Mouse (Mus musculus) myocyte (in vitro differentiated cells): ENCODE measurements around the gene Gabra5. TPM values are rescaled to one million over a fixed set of nuclear protein-coding genes. Genes with fewer than 3 reads are reported as not detected.

ENCODE experiments used
- H3K27me3 ChIP-seq: one replicate; pipeline ENCODE4 v1.6.1; 2011; ENCODE audit not compliant: control insufficient read depth, insufficient read depth, insufficient read length
- H3K36me3 ChIP-seq: one replicate; pipeline ENCODE4 v1.6.1; 2011; ENCODE audit not compliant: control insufficient read depth, insufficient read depth
- H3K4me2 ChIP-seq: one replicate; pipeline ENCODE4 v1.6.1; 2011; ENCODE audit warnings: low read depth, control low read depth
- H3K4me3 ChIP-seq: one replicate; pipeline ENCODE4 v1.5.1; 2011; ENCODE audit warnings: mild to moderate bottlenecking, control low read depth, moderate library complexity
- H3K79me2 ChIP-seq: one replicate; pipeline ENCODE4 v1.6.1; 2011; ENCODE audit not compliant: control insufficient read depth, insufficient read depth
- H3ac ChIP-seq: one replicate; pipeline ENCODE4 v1.6.1; 2011; ENCODE audit not compliant: control insufficient read depth, insufficient read length
- CEBPB ChIP-seq: IDR thresholded peaks from 2 replicates; pipeline ENCODE4 v1.6.1; 2011; ENCODE audit warnings: mild to moderate bottlenecking, moderate library complexity; ENCODE audit not compliant: poor library complexity, insufficient read depth, severe bottlenecking
- E2F4 ChIP-seq: IDR thresholded peaks from one replicate; pipeline ENCODE4 v1.6.1; 2011; ENCODE audit warnings: mild to moderate bottlenecking, control low read depth, moderate library complexity; ENCODE audit not compliant: insufficient read depth
- MAX ChIP-seq: IDR thresholded peaks from one replicate; pipeline ENCODE4 v1.6.1; 2011; ENCODE audit warnings: low read depth, mild to moderate bottlenecking, control low read depth
- MYOD1 ChIP-seq, 3 experiments: IDR thresholded peaks; one replicate each; pipeline ENCODE4 v1.6.1; 2011; ENCODE audit warnings: control low read depth in 2 of 3, low read depth in 2 of 3, mild to moderate bottlenecking in 2 of 3, moderate library complexity in 1 of 3; ENCODE audit not compliant: insufficient read length in 2 of 3, control insufficient read depth in 1 of 3
- MYOG ChIP-seq, 3 experiments: IDR thresholded peaks; one replicate each; pipeline ENCODE4 v1.6.1; 2011; ENCODE audit warnings: control low read depth in 2 of 3, low read depth in 2 of 3, mild to moderate bottlenecking in 2 of 3; ENCODE audit not compliant: insufficient read length in 2 of 3, control insufficient read depth in 1 of 3, insufficient read depth in 1 of 3
- POLR2A ChIP-seq: IDR thresholded peaks from one replicate; pipeline ENCODE4 v1.6.1; 2011; ENCODE audit warnings: low read depth, mild to moderate bottlenecking, control low read depth, moderate library complexity; ENCODE audit not compliant: insufficient read length
- POLR2AphosphoS2 ChIP-seq: IDR thresholded peaks from one replicate; pipeline ENCODE4 v1.6.1; 2011; ENCODE audit warnings: low read depth, control low read depth; ENCODE audit not compliant: insufficient read length
- REST ChIP-seq: IDR thresholded peaks from one replicate; pipeline ENCODE4 v1.6.1; 2011; ENCODE audit warnings: mild to moderate bottlenecking, control low read depth, moderate library complexity; ENCODE audit not compliant: insufficient read depth, insufficient read length
- SRF ChIP-seq: IDR thresholded peaks from one replicate; pipeline ENCODE4 v1.6.1; 2011; ENCODE audit warnings: low read depth; ENCODE audit not compliant: control insufficient read depth, insufficient read length
- TCF12 ChIP-seq: IDR thresholded peaks from one replicate; pipeline ENCODE4 v1.6.1; 2011; ENCODE audit warnings: mild to moderate bottlenecking, control low read depth; ENCODE audit not compliant: poor library complexity, insufficient read depth, severe bottlenecking
- TCF3 ChIP-seq: IDR thresholded peaks from one replicate; pipeline ENCODE4 v1.6.1; 2011; ENCODE audit warnings: low read depth, control low read depth; ENCODE audit not compliant: insufficient read length
- USF1 ChIP-seq: IDR thresholded peaks from one replicate; pipeline ENCODE4 v1.6.1; 2011; ENCODE audit warnings: low read depth, mild to moderate bottlenecking, control low read depth, moderate library complexity
- polyA plus RNA-seq: library from polyadenylated mRNA; unstranded; fragments of >200 nt; fragmentation: generic; extraction: Trizol; gene quantifications from one replicate; pipeline ENCODE4 v1.2.1, GENCODE M21; 2012; ENCODE audit warnings: missing spikeins

Gene Gabra5
- polyA plus RNA-seq, 1 experiment, result not detected

DNA sequence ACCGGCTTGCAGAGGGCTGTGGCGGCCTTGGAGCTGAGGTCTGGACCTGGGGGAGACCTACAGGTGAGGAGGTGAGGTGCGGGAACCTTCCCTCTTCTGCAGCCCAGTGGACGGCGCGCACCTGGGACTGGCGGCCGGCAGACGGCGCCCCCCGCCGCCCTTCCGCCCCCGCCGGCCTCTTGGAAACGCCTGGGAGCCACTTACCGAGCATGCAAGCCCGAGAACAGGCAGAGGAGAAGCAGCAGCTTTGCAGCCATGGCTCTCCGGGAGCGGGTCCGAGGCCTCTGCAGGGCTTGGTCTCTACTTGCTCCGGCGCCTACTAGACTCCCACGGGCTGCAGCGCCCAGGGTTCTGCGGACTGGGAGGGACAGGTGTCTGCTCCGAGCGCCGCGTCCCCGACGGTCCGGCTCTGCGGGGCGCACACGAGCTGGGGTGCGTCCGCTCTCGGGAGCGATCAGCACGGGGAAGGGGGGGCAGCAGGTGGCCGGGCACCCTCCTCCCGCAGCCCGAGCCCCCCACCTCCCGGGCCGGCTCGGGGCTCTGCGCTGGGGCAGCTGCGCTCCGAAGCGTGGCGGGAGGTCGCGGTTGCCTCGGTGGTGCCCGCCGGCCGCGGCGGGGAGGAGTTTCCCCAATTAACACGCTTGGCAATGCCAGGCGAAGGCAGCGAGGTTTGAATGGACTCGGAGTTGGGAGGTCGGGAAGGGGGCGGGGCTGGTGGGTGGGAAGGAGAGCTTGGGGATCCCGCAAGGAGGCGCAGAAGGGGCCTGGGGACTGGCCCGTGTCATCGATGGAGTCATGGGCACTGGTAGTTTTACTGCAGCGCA is 123.1 kb downstream of the Gabra5 start, which contains the start of gene Gabrg3:
TSS of gene Gabrg3 (minus strand) at position 672 of the 824 bp plus-strand sequence.
- H3K4me2 ChIP-seq, result no peak within 1 kb of the TSS
- no peak within 1 kb of the TSS for H3ac ChIP-seq
- no peaks in the 10 kb centered on the region for H3K36me3 ChIP-seq
- H3K79me2 ChIP-seq, result no peaks in the 10 kb centered on the region
- TF ChIP-seq TCF3 (no peak), TCF12 (no peak), REST (no peak), CEBPB (no peak), MYOD1 (IDR thresholded peaks at IDR 0.05; ENCODE audit: control insufficient read depth in 1 of 3, insufficient read length in 2 of 3, low read depth in 2 of 3) (no peak), USF1 (no peak), MYOG (IDR thresholded peaks at IDR 0.05; ENCODE audit: control insufficient read depth in 1 of 3, insufficient read depth in 1 of 3, insufficient read length in 2 of 3, low read depth in 2 of 3) (no peak), POLR2A (no peak), POLR2AphosphoS2 (no peak), MAX (no peak), E2F4 (no peak), SRF (no peak)
- H3K27me3 ChIP-seq, result no peaks in the 10 kb centered on the region
- no peak within 1 kb of the TSS for H3K4me3 ChIP-seq

DNA sequence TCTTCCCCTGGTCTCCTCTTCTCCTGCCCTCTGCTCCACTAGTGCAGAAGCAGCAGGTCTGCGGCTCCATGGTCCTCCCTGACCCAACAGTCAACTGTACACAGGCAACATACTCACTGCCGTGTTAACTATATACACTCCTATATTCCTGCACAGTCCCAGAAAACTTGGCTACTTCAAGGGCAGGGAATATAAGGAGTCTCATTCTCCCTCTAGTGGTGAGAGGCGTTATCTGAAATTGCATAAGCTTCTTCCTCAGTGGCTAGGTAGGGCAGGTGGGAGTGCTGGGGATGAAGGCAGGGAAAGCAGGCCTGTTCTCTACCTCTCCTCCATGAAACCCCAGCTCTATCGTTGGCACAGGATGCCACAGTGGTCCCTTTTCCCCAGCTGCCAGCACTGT is 125.7 kb downstream of the Gabra5 start:
- TF ChIP-seq TCF3 (no peak), USF1 (no peak), REST (no peak)
- Histone ChIP-seq H3K4me2 (no peak overlapping the region), H3ac (no peak overlapping the region), H3K79me2 (no peaks in the 10 kb centered on the region), H3K4me3 (no peak overlapping the region), H3K27me3 (no peaks in the 10 kb centered on the region), H3K36me3 (no peaks in the 10 kb centered on the region)

DNA sequence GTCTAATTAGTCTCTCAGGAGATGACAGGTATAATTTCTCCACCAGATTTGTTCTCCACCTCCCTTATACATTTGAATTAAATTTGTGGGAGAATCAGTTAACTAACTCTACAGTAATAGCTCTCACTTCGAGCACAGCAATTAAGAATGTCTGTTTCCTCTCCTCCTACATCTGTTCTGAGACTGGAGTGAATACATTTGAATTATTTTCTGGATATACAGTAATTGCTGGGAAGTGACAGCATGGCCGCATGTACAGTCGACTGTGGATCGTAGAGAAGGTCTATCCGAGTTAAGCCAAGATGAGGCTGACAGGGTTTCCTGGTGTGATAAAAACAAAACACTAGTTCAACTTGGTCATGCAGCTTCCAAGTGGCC is 143.9 kb downstream of the Gabra5 start:
- TF ChIP-seq E2F4 (no peak), CEBPB (no peak), MAX (no peak), TCF12 (no peak), MYOG (IDR thresholded peaks at IDR 0.05; ENCODE audit: control insufficient read depth in 1 of 3, insufficient read depth in 1 of 3, insufficient read length in 2 of 3, low read depth in 2 of 3) (no peak), TCF3 (no peak), POLR2AphosphoS2 (no peak), REST (no peak), SRF (no peak), POLR2A (no peak), USF1 (no peak), MYOD1 (IDR thresholded peaks at IDR 0.05; ENCODE audit: control insufficient read depth in 1 of 3, insufficient read length in 2 of 3, low read depth in 2 of 3) (no peak)
- Histone ChIP-seq H3K79me2 (no peaks in the 10 kb centered on the region), H3ac (no peak overlapping the region), H3K36me3 (no peaks in the 10 kb centered on the region), H3K4me3 (no peak overlapping the region), H3K27me3 (no peaks in the 10 kb centered on the region), H3K4me2 (no peak overlapping the region)

DNA sequence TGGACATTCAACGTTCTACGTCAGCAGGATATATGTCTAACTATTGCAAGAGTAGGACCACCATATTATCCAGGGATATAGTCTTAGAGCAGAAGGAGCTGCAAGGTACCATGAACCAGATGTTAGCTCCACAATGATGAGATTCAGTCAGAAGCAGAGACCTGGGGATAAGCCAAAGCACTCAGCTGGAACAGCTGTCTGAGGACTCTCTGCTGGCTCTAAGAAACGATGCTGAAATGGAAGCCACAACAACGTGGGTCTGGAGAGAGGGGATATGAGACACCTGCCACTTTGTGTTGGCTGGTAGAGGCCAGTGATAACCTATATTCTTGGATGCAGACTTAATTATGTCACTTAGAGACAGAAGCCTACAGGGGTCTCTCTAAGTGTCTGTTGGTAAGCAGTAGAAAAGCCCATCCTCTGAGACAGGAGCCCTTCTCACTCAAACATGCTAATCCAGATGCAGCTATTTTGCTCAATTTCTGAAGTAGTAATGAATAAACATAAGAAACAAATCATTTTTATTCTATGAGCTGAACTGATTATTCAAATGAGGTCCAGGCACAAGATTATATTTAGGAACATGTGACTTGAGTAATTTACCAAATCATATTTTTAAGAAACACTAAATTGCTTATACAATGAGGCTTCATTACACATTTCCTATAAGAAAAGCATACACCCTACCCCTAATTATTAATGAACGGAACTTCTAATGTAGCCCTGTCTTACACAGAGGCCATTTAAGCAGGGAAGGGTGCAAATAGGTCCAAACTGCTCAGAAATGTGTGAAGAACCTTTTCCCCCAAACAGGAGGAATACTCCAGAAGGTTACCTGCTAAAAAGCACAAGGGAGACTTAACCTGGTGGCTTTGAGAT is 144.5 kb downstream of the Gabra5 start:
- Histone ChIP-seq H3K4me2 (no peak overlapping the region), H3K4me3 (no peak overlapping the region), H3K27me3 (no peaks in the 10 kb centered on the region)

More for the DNA sequence above, 144.5 kb downstream of the Gabra5 start:
- TF ChIP-seq TCF12, result no peak
- TF ChIP-seq USF1, result no peak
- no peak for TF ChIP-seq CEBPB
- TF ChIP-seq E2F4, result no peak
- TF ChIP-seq MYOD1 (IDR thresholded peaks at IDR 0.05; ENCODE audit: control insufficient read depth in 1 of 3, insufficient read length in 2 of 3, low read depth in 2 of 3), result no peak
- no peak for TF ChIP-seq POLR2A
- Histone ChIP-seq H3ac (no peak overlapping the region), H3K79me2 (no peaks in the 10 kb centered on the region), H3K36me3 (no peaks in the 10 kb centered on the region)
